Mouse (Mus musculus) hindbrain, postnatal 0 days (tissue): ENCODE results near the gene AY358078. TPM values are rescaled to one million over a fixed set of nuclear protein-coding genes. Genes with fewer than 3 reads are reported as not detected.
"Not testable (repeated sequence)": the region's sequence is repeated elsewhere in the genome, so short reads cannot be mapped to it uniquely, and the experiment has no call there.

Experiments
- ATAC-seq: fragments of 200-750 bp; cut with Nextera tagmentation; 2 replicates; pipeline ENCODE4 v1.8.0; 2017; ENCODE audit warnings: mild to moderate bottlenecking, moderate TSS enrichment, moderate library complexity
- DNase-seq: peaks from one replicate; pipeline ENCODE4 v3.0.0-alpha.2; 2015; ENCODE audit warnings: low spot score
- H3K27ac ChIP-seq: fragments of 300-500 bp; sonication (generic); 2 replicates; pipeline ENCODE4 v1.5.1; 2014; ENCODE audit warnings: mild to moderate bottlenecking
- H3K27me3 ChIP-seq: fragments of 300-500 bp; sonication (generic); 2 replicates; pipeline ENCODE4 v1.6.1; 2014; ENCODE audit warnings: low read length, mixed read lengths; ENCODE audit not compliant: insufficient read depth
- H3K36me3 ChIP-seq: fragments of 300-500 bp; sonication (generic); 2 replicates; pipeline ENCODE4 v1.6.1; 2014; ENCODE audit warnings: low read length, mixed read lengths; ENCODE audit not compliant: insufficient read depth
- H3K4me1 ChIP-seq: fragments of 300-500 bp; sonication (generic); 2 replicates; pipeline ENCODE4 v1.6.1; 2014; ENCODE audit warnings: antibody characterized with exemption, low read length, mixed read lengths; ENCODE audit not compliant: insufficient read depth
- H3K4me2 ChIP-seq: fragments of 300-500 bp; sonication (generic); 2 replicates; pipeline ENCODE4 v1.6.1; 2014; ENCODE audit warnings: low read depth, mild to moderate bottlenecking, low read length, moderate library complexity, mixed read lengths
- H3K4me3 ChIP-seq: fragments of 300-500 bp; sonication (generic); 2 replicates; pipeline ENCODE4 v1.5.1; 2014; ENCODE audit warnings: low read length
- H3K9ac ChIP-seq: fragments of 300-500 bp; sonication (generic); replicated peaks from 2 replicates; pipeline ENCODE4 v1.6.1; 2014; ENCODE audit warnings: mild to moderate bottlenecking, low read length, moderate library complexity, mixed read lengths
- H3K9me3 ChIP-seq: fragments of 300-500 bp; sonication (generic); 2 replicates; pipeline ENCODE4 v1.6.1; 2016; ENCODE audit warnings: low read length, mixed read lengths
- CTCF ChIP-seq: IDR thresholded peaks from 2 replicates; pipeline ENCODE4 v1.5.1; 2016; ENCODE audit warnings: antibody characterized with exemption, control low read depth, low read depth
- WGBS: fragments of 180-500 bp; shearing (Covaris S2); extraction: QIAGEN DNeasy Blood & Tissue Kit; methylation state at CpG from one replicate; pipeline ENCODE4 v1.1.7; 2014; 5-methylcytosine and 5-hydroxymethylcytosine counted together
- microRNA-seq, 2 experiments: library from miRNA; unstranded; fragments of <30 nt; microRNA quantifications; one replicate each; pipeline ENCODE4; 2016
- polyA plus RNA-seq: library from polyadenylated mRNA; unstranded; fragments of >200 nt; fragmentation: Nextera tagmentation; extraction: Ambion mirVana; gene quantifications from 2 replicates; pipeline ENCODE4 v1.2.1, GENCODE M21; 2015
- total RNA-seq: library from RNA; depleted of rRNA; stranded (reverse); fragments of >200 nt; gene quantifications from 2 replicates; pipeline ENCODE4 v1.2.3, GENCODE M21; 2014; rRNA removed

The AY358078 gene
- total and polyA plus RNA-seq, 2 experiments from 2014 or later, result not detected

GRCm38 (mm10) chr14:51863603-51864002 lies 63.8 kb downstream of the AY358078 start:
- peak; percentile 72; the same call in 1 of the 2 replicates for ATAC-seq
- TF ChIP-seq CTCF, result peak; percentile 73
- H3K27ac ChIP-seq, H3K27me3 ChIP-seq, H3K4me2 ChIP-seq, H3K9ac ChIP-seq, H3K36me3 ChIP-seq, H3K4me1 ChIP-seq, H3K9me3 ChIP-seq, H3K4me3 ChIP-seq: not testable (repeated sequence)
- WGBS, result 0% methylated on average over 1 of the region's 1 CpGs
- peak; percentile 51 for DNase-seq

DNA sequence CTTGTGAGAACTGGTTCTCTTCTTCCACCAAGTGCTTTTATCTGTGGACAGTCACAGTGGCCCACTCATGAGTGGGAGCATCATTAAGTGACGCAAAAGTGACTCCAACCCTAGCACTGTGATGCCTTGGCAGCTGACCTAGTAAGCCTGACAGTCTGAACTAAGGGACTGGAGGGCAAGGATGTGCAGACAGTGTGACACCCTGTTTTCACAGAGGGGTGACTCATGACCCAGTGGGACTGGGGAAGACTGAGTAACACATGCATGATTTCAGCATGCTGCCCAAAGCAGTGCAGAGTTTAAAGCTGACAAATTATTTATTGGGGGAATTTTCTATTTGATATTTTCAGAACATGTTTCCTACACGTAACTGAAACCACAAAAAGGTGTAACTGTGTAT lies 70.9 kb downstream of the AY358078 start:
- Histone ChIP-seq H3K4me1 (no peaks in the 10 kb centered on the region), H3K4me3 (no peak overlapping the region), H3K27me3 (no peaks in the 10 kb centered on the region), H3K27ac (no peak overlapping the region), H3K9ac (no peak overlapping the region), H3K36me3 (no peaks in the 10 kb centered on the region), H3K9me3 (no peaks in the 10 kb centered on the region), H3K4me2 (no peak overlapping the region)
- DNase-seq (no peak), ATAC-seq (no peak)
- 71% methylated on average over 2 of the region's 2 CpGs for WGBS
- no peak for TF ChIP-seq CTCF

- 69% methylated on average over 9 of the region's 9 CpGs for WGBS
- ATAC-seq, result no peak
- no peaks in the 10 kb centered on the region for H3K27me3 ChIP-seq
These were observed 71.9 kb downstream of the AY358078 start for GRCm38 (mm10) chr14:51871741-51872140.

More at GRCm38 (mm10) chr14:51871741-51872140, 71.9 kb downstream of the AY358078 start:
- Histone ChIP-seq H3K4me2 (no peak overlapping the region), H3K4me3 (no peak overlapping the region), H3K27ac (no peak overlapping the region), H3K9ac (no peak overlapping the region), H3K9me3 (no peaks in the 10 kb centered on the region), H3K36me3 (no peaks in the 10 kb centered on the region), H3K4me1 (no peaks in the 10 kb centered on the region)
- TF ChIP-seq CTCF, result no peak
- no peak for DNase-seq

Small RNAs within 50 kb of the gene (microRNA-seq; reads per million reads assigned to microRNA genes)
- gene Gm27375, result 0 reads per million in 2 experiments

Other genes starting within 250 kb of the AY358078 start
- not detected in 2 replicates for gene Gm5622, start 247.3 kb upstream of the AY358078 start, total RNA-seq
- not detected in 2 replicates for gene Gm5622, start 247.3 kb upstream of the AY358078 start, polyA plus RNA-seq
- gene Gm17175, start 226.0 kb upstream of the AY358078 start, total RNA-seq, result not detected in 2 replicates
- not detected in 2 replicates for gene Gm17175, start 226.0 kb upstream of the AY358078 start, polyA plus RNA-seq
- gene Gm17174, start 207.9 kb upstream of the AY358078 start, total RNA-seq, result not detected in 2 replicates
- not detected in 2 replicates for gene Gm17174, start 207.9 kb upstream of the AY358078 start, polyA plus RNA-seq
- gene Gm17078, start 188.7 kb upstream of the AY358078 start, total RNA-seq, result not detected in 2 replicates
- not detected in 2 replicates for gene Gm17078, start 188.7 kb upstream of the AY358078 start, polyA plus RNA-seq
- gene Gm4181, start 164.4 kb upstream of the AY358078 start, total RNA-seq, result not detected in 2 replicates
- not detected in 2 replicates for gene Gm4181, start 164.4 kb upstream of the AY358078 start, polyA plus RNA-seq
- gene Gm17079, start 104.6 kb upstream of the AY358078 start, total RNA-seq, result not detected in 2 replicates
- gene Gm17079, start 104.6 kb upstream of the AY358078 start, polyA plus RNA-seq, result not detected in 2 replicates
- gene Gm5800, start 82.9 kb upstream of the AY358078 start, total RNA-seq, result not detected in 2 replicates
- not detected in 2 replicates for gene Gm5800, start 82.9 kb upstream of the AY358078 start, polyA plus RNA-seq
- not detected in 2 replicates for gene Ang4, start 26.5 kb upstream of the AY358078 start, total RNA-seq
- not detected in 2 replicates for gene Ang4, start 26.5 kb upstream of the AY358078 start, polyA plus RNA-seq
- not detected in 2 replicates for gene Ear6, start 53.7 kb downstream of the AY358078 start, total RNA-seq
- gene Ear6, start 53.7 kb downstream of the AY358078 start, polyA plus RNA-seq, result not detected in 2 replicates
- 33.1 and 41.9 TPM in 2 replicates for gene Mettl17, start 84.8 kb downstream of the AY358078 start, total RNA-seq
- gene Mettl17, start 84.8 kb downstream of the AY358078 start, polyA plus RNA-seq, result 61.8 and 72.5 TPM in 2 replicates
- 0.89 and 2.4 TPM in 2 replicates for gene Slc39a2, start 92.8 kb downstream of the AY358078 start, total RNA-seq
- gene Slc39a2, start 92.8 kb downstream of the AY358078 start, polyA plus RNA-seq, result 0.61 and 0.64 TPM in 2 replicates
- gene Ndrg2, start 114.1 kb downstream of the AY358078 start, total RNA-seq, result 514 and 732 TPM in 2 replicates
- 543 and 625 TPM in 2 replicates for gene Ndrg2, start 114.1 kb downstream of the AY358078 start, polyA plus RNA-seq
- not detected in 2 replicates for gene Tppp2, start 118.4 kb downstream of the AY358078 start, total RNA-seq
- not detected in 2 replicates for gene Tppp2, start 118.4 kb downstream of the AY358078 start, polyA plus RNA-seq
- not detected in 2 replicates for gene Rnase13, start 122.7 kb downstream of the AY358078 start, total RNA-seq
- not detected in 2 replicates for gene Rnase13, start 122.7 kb downstream of the AY358078 start, polyA plus RNA-seq
- gene Arhgef40, start 184.7 kb downstream of the AY358078 start, total RNA-seq, result 113 and 124 TPM in 2 replicates
- 56.4 and 61.8 TPM in 2 replicates for gene Arhgef40, start 184.7 kb downstream of the AY358078 start, polyA plus RNA-seq
- not detected in 2 replicates for gene Tmem253, start 215.6 kb downstream of the AY358078 start, total RNA-seq
- gene Tmem253, start 215.6 kb downstream of the AY358078 start, polyA plus RNA-seq, result 0.51 and 0.53 TPM in 2 replicates
- 91.7 and 98.7 TPM in 2 replicates for gene Zfp219, start 220.7 kb downstream of the AY358078 start, total RNA-seq
- 25.8 and 31.0 TPM in 2 replicates for gene Zfp219, start 220.7 kb downstream of the AY358078 start, polyA plus RNA-seq
- gene Olfr221, start 242.4 kb downstream of the AY358078 start, total RNA-seq, result not detected in 2 replicates
- gene Olfr221, start 242.4 kb downstream of the AY358078 start, polyA plus RNA-seq, result not detected in 2 replicates